Mouse (Mus musculus) neural tube, embryonic 15.5 days (tissue): ENCODE measurements around the gene Atg3. TPM values are rescaled to one million over a fixed set of nuclear protein-coding genes. Genes with fewer than 3 reads are reported as not detected.
A peak's percentile ranks its signal among the peaks of the same experiment; 100 is the strongest.

Source experiments
- ATAC-seq: fragments of 200-750 bp; cut with Nextera tagmentation; 2 replicates; pipeline ENCODE4 v1.8.0; 2017; ENCODE audit warnings: mild to moderate bottlenecking, moderate TSS enrichment, moderate library complexity; ENCODE audit not compliant: low FRiP score
- H3K27ac ChIP-seq: fragments of 300-500 bp; sonication (generic); replicated peaks from 2 replicates; pipeline ENCODE4 v1.5.1; 2015; ENCODE audit warnings: mild to moderate bottlenecking, inconsistent platforms
- H3K27me3 ChIP-seq: fragments of 300-500 bp; sonication (generic); replicated peaks from 2 replicates; pipeline ENCODE4 v1.6.1; 2015; ENCODE audit warnings: inconsistent platforms
- H3K36me3 ChIP-seq: fragments of 300-500 bp; sonication (generic); 2 replicates; pipeline ENCODE4 v1.6.1; 2015; ENCODE audit warnings: inconsistent platforms
- H3K4me1 ChIP-seq: fragments of 300-500 bp; sonication (generic); 2 replicates; pipeline ENCODE4 v1.6.1; 2015; ENCODE audit warnings: inconsistent platforms
- H3K4me2 ChIP-seq: fragments of 300-500 bp; sonication (generic); 2 replicates; pipeline ENCODE4 v1.6.1; 2015; ENCODE audit warnings: inconsistent platforms, mild to moderate bottlenecking, moderate library complexity
- H3K4me3 ChIP-seq: fragments of 300-500 bp; sonication (generic); replicated peaks from 2 replicates; pipeline ENCODE4 v1.5.1; 2015; ENCODE audit warnings: mild to moderate bottlenecking, inconsistent platforms
- H3K9ac ChIP-seq: fragments of 300-500 bp; sonication (generic); replicated peaks from 2 replicates; pipeline ENCODE4 v1.6.1; 2015; ENCODE audit warnings: mild to moderate bottlenecking, inconsistent platforms
- H3K9me3 ChIP-seq: fragments of 300-500 bp; sonication (generic); replicated peaks from 2 replicates; pipeline ENCODE4 v1.6.1; 2016; ENCODE audit warnings: inconsistent platforms
- WGBS: fragments of 180-500 bp; shearing (Covaris S2); methylation state at CpG from one replicate; pipeline ENCODE4 v1.1.7; 2015; ENCODE audit warnings: mixed read lengths; 5-methylcytosine and 5-hydroxymethylcytosine counted together
- polyA plus RNA-seq: library from polyadenylated mRNA; unstranded; fragments of >200 nt; fragmentation: Nextera tagmentation; extraction: Ambion mirVana; gene quantifications from 2 replicates; pipeline ENCODE4 v1.2.1, GENCODE M21; 2015

Atg3 gene
- polyA plus RNA-seq: 54.5 and 60.5 TPM in 2 replicates

- Histone ChIP-seq H3K4me1 (peaks cover 29% of the 10 kb centered on the region), H3K4me3 (peak within 1 kb of the TSS; percentile 81), H3K36me3 (peaks cover 14% of the 10 kb centered on the region; the same call in 1 of the 2 replicates), H3K4me2 (peak within 1 kb of the TSS; percentile 82), H3K27me3 (no peaks in the 10 kb centered on the region), H3K27ac (peak within 1 kb of the TSS; percentile 93), H3K9me3 (no peaks in the 10 kb centered on the region), H3K9ac (peak within 1 kb of the TSS; percentile 79)
- WGBS: under 1% methylated on average over 64 of the region's 64 CpGs
- peak; percentile 98 for ATAC-seq
These were observed at the start of gene Atg3, which contains the start of gene Slc35a5 for GRCm38 (mm10) chr16:45158522-45159388. Atg3 (plus strand) TSS chr16:45158785. Slc35a5 (minus strand) TSS chr16:45158706.

- H3K4me2 ChIP-seq: no peak overlapping the region
- no peaks in the 10 kb centered on the region for H3K4me1 ChIP-seq
- H3K27me3 ChIP-seq: no peaks in the 10 kb centered on the region
- H3K9ac ChIP-seq: no peak overlapping the region
- WGBS: 73% methylated on average over 4 of the region's 4 CpGs
- H3K4me3 ChIP-seq: no peak overlapping the region
- ATAC-seq: no peak
- H3K36me3 ChIP-seq: no peaks in the 10 kb centered on the region
- no peaks in the 10 kb centered on the region for H3K9me3 ChIP-seq
- no peak overlapping the region for H3K27ac ChIP-seq
These were observed 48.1 kb upstream of the Atg3 start for GRCm38 (mm10) chr16:45110498-45110897.

DNA sequence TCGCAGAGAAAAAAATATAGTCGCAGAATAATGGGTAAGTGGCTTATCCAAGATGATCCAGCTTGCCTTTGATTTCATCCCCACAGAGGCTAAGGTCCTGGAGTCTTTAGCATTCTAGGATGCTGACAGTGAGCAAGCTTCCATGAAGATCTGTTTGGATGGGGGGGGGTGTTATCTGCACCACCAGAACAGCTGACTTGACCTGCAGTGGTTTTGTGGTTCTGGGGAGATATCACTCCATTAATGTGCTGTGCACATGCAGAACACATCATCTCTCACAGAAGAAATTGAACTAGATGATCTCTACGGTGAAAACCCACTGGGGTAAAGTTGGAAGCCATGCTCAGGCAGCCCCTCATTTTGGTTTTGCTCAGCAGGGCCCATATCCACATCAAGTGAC is 41.4 kb upstream of the Atg3 start:
- no peak overlapping the region for H3K4me2 ChIP-seq
- no peaks in the 10 kb centered on the region for H3K27me3 ChIP-seq
- no peaks in the 10 kb centered on the region for H3K9me3 ChIP-seq
- no peak for ATAC-seq
- H3K9ac ChIP-seq: no peak overlapping the region
- H3K36me3 ChIP-seq: no peaks in the 10 kb centered on the region
- WGBS: 97% methylated on average over 3 of the region's 3 CpGs
- H3K27ac ChIP-seq: no peak overlapping the region
- H3K4me1 ChIP-seq: 0 out of 2 replicates have a peak, but pooled peaks cover 4% of the 10 kb centered on the region
- no peak overlapping the region for H3K4me3 ChIP-seq

- Histone ChIP-seq H3K4me3 (no peak overlapping the region), H3K4me2 (no peak overlapping the region), H3K27ac (no peak overlapping the region), H3K27me3 (no peaks in the 10 kb centered on the region), H3K9me3 (no peaks in the 10 kb centered on the region), H3K36me3 (no peaks in the 10 kb centered on the region), H3K9ac (no peak overlapping the region), H3K4me1 (0 out of 2 replicates have a peak, but pooled peaks cover 4% of the 10 kb centered on the region)
- 78% methylated on average over 3 of the region's 3 CpGs for WGBS
- ATAC-seq: no peak
These were observed 39.8 kb upstream of the Atg3 start for GRCm38 (mm10) chr16:45118760-45119159.

- 0 out of 2 replicates have a peak, but pooled peaks cover 4% of the 10 kb centered on the region for H3K4me1 ChIP-seq
- H3K27me3 ChIP-seq: no peaks in the 10 kb centered on the region
- H3K9ac ChIP-seq: no peak overlapping the region
- H3K27ac ChIP-seq: peak overlapping the region; percentile 10; the same call in 1 of the 2 replicates
- no peak overlapping the region for H3K4me3 ChIP-seq
- peak; percentile 55; the same call in 1 of the 2 replicates for ATAC-seq
- H3K4me2 ChIP-seq: no peak overlapping the region
- 59% methylated on average over 5 of the region's 5 CpGs for WGBS
- no peaks in the 10 kb centered on the region for H3K36me3 ChIP-seq
- H3K9me3 ChIP-seq: no peaks in the 10 kb centered on the region
These were observed 37.6 kb upstream of the Atg3 start for GRCm38 (mm10) chr16:45120844-45121425.

DNA sequence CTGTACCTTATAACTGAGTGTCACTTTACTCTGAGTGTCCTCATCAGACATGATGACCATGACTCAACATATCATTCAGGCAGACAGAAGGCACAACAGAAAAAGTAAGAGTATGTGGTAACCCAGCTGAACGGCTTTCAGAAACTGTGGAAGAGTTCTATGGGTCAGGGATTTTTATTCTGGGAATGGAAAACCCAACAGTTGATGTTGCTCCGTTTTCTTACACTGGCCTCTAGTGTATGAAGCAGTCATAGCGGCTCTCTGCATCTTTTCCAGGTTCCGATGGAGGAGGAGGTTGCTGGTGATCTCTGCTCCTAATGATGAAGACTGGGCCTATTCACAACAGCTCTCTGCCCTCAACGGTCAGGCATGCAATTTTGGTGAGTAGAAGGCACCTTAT is 36.0 kb upstream of the Atg3 start:
- Histone ChIP-seq H3K4me1 (0 out of 2 replicates have a peak, but pooled peaks cover 4% of the 10 kb centered on the region), H3K4me2 (no peak overlapping the region), H3K36me3 (no peaks in the 10 kb centered on the region), H3K27ac (no peak overlapping the region), H3K9me3 (no peaks in the 10 kb centered on the region), H3K27me3 (no peaks in the 10 kb centered on the region), H3K9ac (no peak overlapping the region), H3K4me3 (no peak overlapping the region)
- ATAC-seq: no peak
- WGBS: 73% methylated on average over 5 of the region's 5 CpGs

DNA sequence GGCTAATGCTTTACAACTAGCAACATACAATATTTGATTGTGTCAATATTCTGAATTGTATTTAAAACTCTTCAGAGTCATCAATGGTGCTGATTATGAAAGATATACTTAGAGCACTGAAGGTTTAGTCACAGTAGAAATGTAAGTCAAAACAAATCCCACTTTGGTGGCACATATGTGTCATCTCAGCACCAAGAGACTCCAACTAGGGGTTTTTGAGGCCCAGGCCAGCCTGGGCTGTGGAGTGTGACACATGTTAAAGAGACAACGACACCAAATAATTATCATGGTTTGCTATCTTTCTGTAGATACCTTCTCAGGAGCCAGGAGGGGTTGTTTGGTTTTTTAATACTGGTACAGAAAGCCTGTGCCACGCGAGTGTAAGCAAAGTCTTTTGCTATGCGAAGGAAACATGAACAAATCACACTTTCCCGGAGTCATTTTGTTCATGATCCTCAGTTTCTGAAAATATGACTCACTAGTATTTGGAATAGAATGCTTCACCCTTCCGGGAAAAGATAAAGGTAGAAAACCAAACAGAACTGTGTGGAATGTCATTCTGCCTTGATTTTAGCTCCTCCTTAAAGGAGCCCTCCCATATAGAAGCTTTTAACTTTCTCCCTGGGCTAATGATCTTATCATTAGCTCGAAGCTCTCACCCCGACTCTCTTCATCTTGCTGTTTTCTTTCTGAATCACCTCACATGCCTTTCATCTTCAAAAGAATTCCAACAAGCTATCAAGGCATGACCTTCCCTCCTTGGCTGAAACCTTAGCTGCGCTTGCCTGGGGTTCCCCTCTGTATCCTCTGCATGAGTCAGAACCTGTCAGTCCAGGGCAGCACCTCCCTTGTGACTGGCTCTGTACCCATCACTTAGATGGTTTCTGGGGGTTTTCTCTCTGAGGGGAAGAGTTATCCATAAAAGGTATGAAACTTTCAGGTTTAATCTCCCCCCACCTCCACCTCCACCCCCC is 34.1 kb upstream of the Atg3 start:
- H3K4me3 ChIP-seq: no peak overlapping the region
- no peak overlapping the region for H3K4me2 ChIP-seq
- no peaks in the 10 kb centered on the region for H3K36me3 ChIP-seq
- ATAC-seq: no peak
- H3K4me1 ChIP-seq: 0 out of 2 replicates have a peak, but pooled peaks cover 4% of the 10 kb centered on the region
- H3K9me3 ChIP-seq: no peaks in the 10 kb centered on the region
- H3K27me3 ChIP-seq: no peaks in the 10 kb centered on the region
- no peak overlapping the region for H3K27ac ChIP-seq
- no peak overlapping the region for H3K9ac ChIP-seq
- WGBS: 79% methylated on average over 9 of the region's 9 CpGs

DNA sequence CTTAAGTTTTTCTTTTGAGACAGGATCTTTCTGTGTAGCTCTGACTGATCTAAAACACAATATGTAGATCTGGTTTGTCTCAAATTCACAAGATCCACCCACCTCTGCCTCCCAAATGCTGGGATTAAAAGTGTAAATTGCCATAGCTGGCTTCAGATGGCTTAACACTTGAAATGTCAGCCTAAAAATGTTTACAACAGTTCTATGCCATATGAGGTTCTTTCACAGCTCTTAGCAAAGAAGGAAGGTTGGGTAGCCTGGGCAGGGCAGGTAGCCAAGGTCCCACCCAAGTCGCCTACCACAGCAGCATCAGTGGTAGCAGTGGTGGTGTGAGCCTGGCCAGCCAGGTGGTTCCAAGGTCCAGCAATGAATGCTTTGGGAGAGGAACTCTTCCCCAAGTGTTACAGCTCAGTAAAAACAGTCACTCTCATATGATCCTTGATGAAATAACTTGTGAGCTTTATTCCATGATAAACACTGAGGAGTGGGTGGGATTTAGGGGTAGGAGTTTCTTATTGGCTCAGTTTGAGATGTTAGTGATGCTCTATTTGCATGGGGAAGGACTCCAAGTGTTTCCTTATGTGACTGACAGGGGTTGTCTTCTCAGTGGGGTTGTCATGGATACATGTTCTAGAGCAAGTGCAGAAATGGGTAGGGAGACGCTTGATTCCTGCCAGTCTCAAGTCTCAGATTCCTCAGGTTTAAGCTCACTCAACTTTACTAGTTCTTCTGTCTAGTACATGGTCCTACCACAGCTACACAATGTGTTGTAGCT is 30.5 kb upstream of the Atg3 start:
- no peak overlapping the region for H3K4me3 ChIP-seq
- WGBS: 85% methylated on average over 2 of the region's 2 CpGs
- no peak overlapping the region for H3K9ac ChIP-seq
- H3K27me3 ChIP-seq: no peaks in the 10 kb centered on the region
- no peak overlapping the region for H3K4me2 ChIP-seq
- no peaks in the 10 kb centered on the region for H3K36me3 ChIP-seq
- no peaks in the 10 kb centered on the region for H3K4me1 ChIP-seq
- no peaks in the 10 kb centered on the region for H3K9me3 ChIP-seq
- ATAC-seq: no peak
- H3K27ac ChIP-seq: no peak overlapping the region

DNA sequence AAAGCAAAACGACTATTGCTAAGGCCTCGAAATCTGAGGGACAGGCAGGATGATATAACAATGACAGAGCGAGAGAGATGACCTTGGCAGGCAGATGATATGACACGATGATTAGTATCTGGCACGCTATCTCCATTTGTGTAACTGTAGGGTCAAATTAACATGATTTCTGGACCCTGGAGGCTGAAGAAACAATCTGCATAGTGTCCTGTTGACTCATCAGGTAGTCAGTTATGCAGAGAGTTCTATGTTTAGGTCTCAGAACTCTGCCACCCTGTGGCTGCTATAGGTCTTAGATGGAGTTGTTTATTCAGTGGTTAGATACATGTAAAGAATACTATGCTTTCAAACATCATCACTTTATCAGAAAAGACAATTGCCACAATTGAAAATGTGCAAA is 16.9 kb upstream of the Atg3 start:
- no peaks in the 10 kb centered on the region for H3K9me3 ChIP-seq
- no peak for ATAC-seq
- 98% methylated on average over 5 of the region's 5 CpGs for WGBS

DNA sequence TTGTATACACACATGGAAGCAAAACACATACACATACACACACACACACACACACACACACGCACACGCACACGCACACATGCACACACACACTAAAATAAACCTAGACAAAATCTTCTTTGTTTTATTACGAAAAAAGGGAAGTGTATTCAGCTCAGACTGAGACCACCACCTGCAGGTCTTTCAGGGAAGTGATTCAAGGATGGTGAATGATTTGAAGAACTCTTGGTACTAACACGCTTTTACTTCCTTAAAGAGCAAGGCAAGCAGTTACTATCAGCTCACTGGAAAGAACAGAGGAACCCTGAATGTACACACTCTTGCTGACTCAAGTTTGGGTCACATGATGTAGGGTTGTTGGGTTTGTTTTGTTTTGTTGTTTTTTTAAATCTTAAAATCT is 16.0 kb upstream of the Atg3 start:
- Histone ChIP-seq H3K9me3 (no peaks in the 10 kb centered on the region), H3K27ac (no peak overlapping the region), H3K4me3 (no peak overlapping the region), H3K4me2 (no peak overlapping the region), H3K27me3 (no peaks in the 10 kb centered on the region), H3K9ac (no peak overlapping the region), H3K4me1 (no peaks in the 10 kb centered on the region), H3K36me3 (peaks cover 71% of the 10 kb centered on the region)
- WGBS: 94% methylated on average over 5 of the region's 5 CpGs
- no peak for ATAC-seq

More for the DNA sequence above, 16.9 kb upstream of the Atg3 start:
- Histone ChIP-seq H3K27ac (no peak overlapping the region), H3K9ac (no peak overlapping the region), H3K4me2 (no peak overlapping the region), H3K36me3 (peaks cover 66% of the 10 kb centered on the region), H3K4me1 (no peaks in the 10 kb centered on the region), H3K27me3 (no peaks in the 10 kb centered on the region), H3K4me3 (no peak overlapping the region)
